In genomic region chr1:166752990-166753709, GRCm38 (mm10) we compare ENCODE assay signal across 18 mouse cellular contexts.
DNase-seq lines count a peak whose midpoint lies in the region; ATAC-seq lines count a peak whose summit lies in the region.
"Had no signal": no experiment of that assay in that cellular context is flagged by ENCODE, and none has a peak within 500 bp of the region (broad histone marks: within the 10 kb centered on the region; RNA-seq: fewer than 3 reads in every experiment).

No protein-coding gene starts in this region.

- H3K9me3 ChIP-seq in forebrain, embryonic 13.5 days (replicated peaks) = no peaks in the 10 kb centered on the region
- H3K9me3 ChIP-seq in forebrain, embryonic 11.5 days (ENCODE audit: control insufficient read depth, low read length) = no peaks in the 10 kb centered on the region
- no peaks in the 10 kb centered on the region for H3K9me3 ChIP-seq in kidney, embryonic 16.5 days (ENCODE audit: low read length)
- H3K9me3 ChIP-seq: embryonic facial prominence, embryonic 13.5 days; hindbrain, embryonic 15.5 days; midbrain, embryonic 12.5 days had no signal

- 85% methylated on average over 6 of the region's 6 CpGs for WGBS in forebrain, embryonic 13.5 days
- WGBS in forebrain, embryonic 11.5 days = 87% methylated on average over 6 of the region's 6 CpGs
- 89% methylated on average over 6 of the region's 6 CpGs for WGBS in kidney, embryonic 16.5 days

- no peak overlapping the region for H3K4me3 ChIP-seq in forebrain, embryonic 13.5 days
- H3K4me3 ChIP-seq in forebrain, embryonic 11.5 days (ENCODE audit: low read depth, low read length) = no peak overlapping the region
- H3K4me3 ChIP-seq in kidney, embryonic 16.5 days (ENCODE audit: low read length) = no peak overlapping the region
- H3K4me3 ChIP-seq: embryonic facial prominence, embryonic 13.5 days; hindbrain, embryonic 15.5 days; midbrain, embryonic 12.5 days; myocyte had no signal

- peak; percentile 48; the same call in 1 of the 2 replicates for ATAC-seq in forebrain, embryonic 13.5 days
- no peak for ATAC-seq in forebrain, embryonic 11.5 days (replicated peaks; ENCODE audit: low FRiP score)
- ATAC-seq in kidney, embryonic 16.5 days (ENCODE audit: low FRiP score, low TSS enrichment) = no peak

- H3K27me3 ChIP-seq in forebrain, embryonic 13.5 days = no peaks in the 10 kb centered on the region
- H3K27me3 ChIP-seq in forebrain, embryonic 11.5 days (ENCODE audit: control insufficient read depth, insufficient read depth, low read length) = no peaks in the 10 kb centered on the region
- no peaks in the 10 kb centered on the region for H3K27me3 ChIP-seq in kidney, embryonic 16.5 days (ENCODE audit: insufficient read depth, low read length)
- H3K27me3 ChIP-seq: embryonic facial prominence, embryonic 13.5 days; hindbrain, embryonic 15.5 days; midbrain, embryonic 12.5 days had no signal

- intact Hi-C loops in heart, postnatal 14 days (cut with DNase I) = no loop called here

- DNase-seq in forebrain, embryonic 11.5 days (ENCODE audit: low spot score) = no peak
- peak; percentile 13 for DNase-seq in right cerebral cortex, adult 18-20 months
- no peak for DNase-seq in right cerebral cortex, postnatal 14 days
- DNase-seq in layer of hippocampus, adult 8-10 months (ENCODE audit: low spot score in 2 of 2) = peak; percentile 22 to 49
- no peak for DNase-seq in adrenal gland, postnatal 25 days
- no peak for DNase-seq in heart, postnatal 14 days
- DNase-seq: gastrocnemius, postnatal 10 days; kidney, adult 11 months; kidney, postnatal 25 days; liver; lung, adult 2 months had no signal

- no peak overlapping the region for H3K9ac ChIP-seq in forebrain, embryonic 13.5 days
- H3K9ac ChIP-seq in forebrain, embryonic 11.5 days (ENCODE audit: low read length) = no peak overlapping the region
- H3K9ac ChIP-seq in kidney, embryonic 16.5 days (replicated peaks; ENCODE audit: low read length) = no peak overlapping the region
- H3K9ac ChIP-seq: embryonic facial prominence, embryonic 13.5 days; hindbrain, embryonic 15.5 days; midbrain, embryonic 12.5 days had no signal

- no peak overlapping the region; the same call in 1 of the 2 replicates for H3K27ac ChIP-seq in forebrain, embryonic 13.5 days
- H3K27ac ChIP-seq in forebrain, embryonic 11.5 days (ENCODE audit: low read depth, low read length) = no peak overlapping the region
- H3K27ac ChIP-seq in kidney, embryonic 16.5 days (ENCODE audit: low read length) = no peak overlapping the region
- H3K27ac ChIP-seq: embryonic facial prominence, embryonic 13.5 days; hindbrain, embryonic 15.5 days; macrophage; midbrain, embryonic 12.5 days had no signal

- H3K36me3 ChIP-seq in forebrain, embryonic 13.5 days (ENCODE audit: poor library complexity, severe bottlenecking) = no peaks in the 10 kb centered on the region
- H3K36me3 ChIP-seq in forebrain, embryonic 11.5 days (ENCODE audit: control insufficient read depth, insufficient read depth, low read length) = no peaks in the 10 kb centered on the region
- no peaks in the 10 kb centered on the region for H3K36me3 ChIP-seq in kidney, embryonic 16.5 days (ENCODE audit: insufficient read depth, low read length)
- H3K36me3 ChIP-seq: embryonic facial prominence, embryonic 13.5 days; hindbrain, embryonic 15.5 days; midbrain, embryonic 12.5 days had no signal

- no peak overlapping the region for H3K4me2 ChIP-seq in forebrain, embryonic 13.5 days
- H3K4me2 ChIP-seq in forebrain, embryonic 11.5 days (ENCODE audit: low read depth, low read length, severe bottlenecking) = no peak overlapping the region
- H3K4me2 ChIP-seq in kidney, embryonic 16.5 days (replicated peaks; ENCODE audit: low read depth, low read length) = no peak overlapping the region
- H3K4me2 ChIP-seq: embryonic facial prominence, embryonic 13.5 days; hindbrain, embryonic 15.5 days; midbrain, embryonic 12.5 days had no signal

- no peaks in the 10 kb centered on the region for H3K4me1 ChIP-seq in forebrain, embryonic 13.5 days
- no peaks in the 10 kb centered on the region for H3K4me1 ChIP-seq in forebrain, embryonic 11.5 days (replicated peaks; ENCODE audit: control insufficient read depth, insufficient read depth, low read length)
- no peaks in the 10 kb centered on the region for H3K4me1 ChIP-seq in kidney, embryonic 16.5 days (ENCODE audit: insufficient read depth, low read length)
- H3K4me1 ChIP-seq: embryonic facial prominence, embryonic 13.5 days; hindbrain, embryonic 15.5 days; midbrain, embryonic 12.5 days had no signal

Comparison
In these comparisons a context has a peak if more than half of its experiments do, and no peak if none do; other contexts are left out.
1. DNase-seq: peak in right cerebral cortex, adult 18-20 months (single experiment) and layer of hippocampus, adult 8-10 months (2 of 2); none in forebrain, embryonic 11.5 days (single experiment), right cerebral cortex, postnatal 14 days (single experiment), adrenal gland, postnatal 25 days (single experiment) and heart, postnatal 14 days (0 of 2).